Mouse (Mus musculus): ENCODE results near the gene Cerk. TPM values are rescaled to one million over a fixed set of nuclear protein-coding genes. Genes with fewer than 3 reads are reported as not detected.
A peak's percentile ranks its signal among the peaks of the same experiment; 100 is the strongest.
"Not testable (repeated sequence)": the region's sequence is repeated elsewhere in the genome, so short reads cannot be mapped to it uniquely, and the experiment has no call there.

The Cerk gene
- polyA plus RNA-seq, 1 experiment from 2014 or later = 12.4 TPM

GRCm38 (mm10) chr15:86224972-86225551 is 39.1 kb upstream of the Cerk start:
- Histone ChIP-seq H3K4me3 (no peak overlapping the region), H3K27me3 (replicated peaks) (no peaks in the 10 kb centered on the region), H3K9me3 (peaks cover 5% of the 10 kb centered on the region), H3K36me3 (peaks cover 4% of the 10 kb centered on the region; the same call in 1 of the 2 replicates), H3K4me2 (no peak overlapping the region), H3K9ac (no peak overlapping the region), H3K27ac (replicated peaks) (no peak overlapping the region), H3K4me1 (no peaks in the 10 kb centered on the region; the same call in 1 of the 2 replicates)
- 72% methylated on average over 7 of the region's 7 CpGs for WGBS
- no peak for ATAC-seq (ENCODE audit: extremely low read depth, insufficient number of reproducible peaks, low FRiP score, low TSS enrichment)

- ATAC-seq (ENCODE audit: extremely low read depth, insufficient number of reproducible peaks, low FRiP score, low TSS enrichment); H3K27me3 ChIP-seq (replicated peaks); H3K4me3 ChIP-seq; H3K9ac ChIP-seq; H3K27ac ChIP-seq (replicated peaks); H3K9me3 ChIP-seq; H3K4me2 ChIP-seq; H3K4me1 ChIP-seq; H3K36me3 ChIP-seq: not testable (repeated sequence)
- WGBS = 81% methylated on average over 11 of the region's 11 CpGs
Measured at GRCm38 (mm10) chr15:86221901-86222300, 36.0 kb upstream of the Cerk start.

GRCm38 (mm10) chr15:86221369-86221768 is 35.4 kb upstream of the Cerk start:
- Histone ChIP-seq H3K4me1 (no peaks in the 10 kb centered on the region; the same call in 1 of the 2 replicates), H3K36me3 (peaks cover 4% of the 10 kb centered on the region; the same call in 1 of the 2 replicates), H3K4me2 (no peak overlapping the region), H3K27ac (replicated peaks) (no peak overlapping the region), H3K9me3 (peaks cover 5% of the 10 kb centered on the region), H3K4me3 (no peak overlapping the region), H3K27me3 (replicated peaks) (no peaks in the 10 kb centered on the region), H3K9ac (no peak overlapping the region)
- no peak for ATAC-seq (ENCODE audit: extremely low read depth, insufficient number of reproducible peaks, low FRiP score, low TSS enrichment)
- 76% methylated on average over 4 of the region's 4 CpGs for WGBS

GRCm38 (mm10) chr15:86220715-86221114 is 34.8 kb upstream of the Cerk start:
- H3K27me3 ChIP-seq (replicated peaks) = no peaks in the 10 kb centered on the region
- H3K9ac ChIP-seq = no peak overlapping the region
- no peak overlapping the region for H3K27ac ChIP-seq (replicated peaks)
- peaks cover 5% of the 10 kb centered on the region for H3K9me3 ChIP-seq
- ATAC-seq (ENCODE audit: extremely low read depth, insufficient number of reproducible peaks, low FRiP score, low TSS enrichment) = no peak
- no peaks in the 10 kb centered on the region; the same call in 1 of the 2 replicates for H3K4me1 ChIP-seq
- 66% methylated on average over 4 of the region's 4 CpGs for whole genome bisulfite sequencing
- peaks cover 4% of the 10 kb centered on the region; the same call in 1 of the 2 replicates for H3K36me3 ChIP-seq
- no peak overlapping the region for H3K4me2 ChIP-seq
- no peak overlapping the region for H3K4me3 ChIP-seq

GRCm38 (mm10) chr15:86220229-86220630 is 34.3 kb upstream of the Cerk start:
- 76% methylated on average over 5 of the region's 5 CpGs for WGBS
- ATAC-seq (ENCODE audit: extremely low read depth, insufficient number of reproducible peaks, low FRiP score, low TSS enrichment) = no peak
- no peak overlapping the region for H3K27ac ChIP-seq (replicated peaks)
- H3K9me3 ChIP-seq = peaks cover 5% of the 10 kb centered on the region
- no peak overlapping the region for H3K4me2 ChIP-seq
- H3K4me1 ChIP-seq = peaks cover 3% of the 10 kb centered on the region; the same call in 1 of the 2 replicates
- no peak overlapping the region for H3K4me3 ChIP-seq
- H3K36me3 ChIP-seq = peaks cover 4% of the 10 kb centered on the region; the same call in 1 of the 2 replicates
- no peak overlapping the region for H3K9ac ChIP-seq
- no peaks in the 10 kb centered on the region for H3K27me3 ChIP-seq (replicated peaks)

- Histone ChIP-seq H3K27ac (replicated peaks) (no peak overlapping the region), H3K36me3 (peaks cover 4% of the 10 kb centered on the region; the same call in 1 of the 2 replicates), H3K4me3 (no peak overlapping the region), H3K9me3 (peaks cover 5% of the 10 kb centered on the region), H3K4me1 (peaks cover 8% of the 10 kb centered on the region), H3K27me3 (replicated peaks) (no peaks in the 10 kb centered on the region), H3K9ac (no peak overlapping the region), H3K4me2 (no peak overlapping the region)
- 74% methylated on average over 7 of the region's 7 CpGs for WGBS
- ATAC-seq (ENCODE audit: extremely low read depth, insufficient number of reproducible peaks, low FRiP score, low TSS enrichment) = no peak
Measured at GRCm38 (mm10) chr15:86219534-86220228, 33.7 kb upstream of the Cerk start.

- 79% methylated on average over 9 of the region's 9 CpGs for WGBS
- H3K36me3 ChIP-seq, H3K9me3 ChIP-seq: not testable (repeated sequence)
Measured at GRCm38 (mm10) chr15:86216641-86217040, 30.7 kb upstream of the Cerk start.

GRCm38 (mm10) chr15:86214549-86215201 is 28.7 kb upstream of the Cerk start:
- H3K36me3 ChIP-seq = no peaks in the 10 kb centered on the region
- H3K27ac ChIP-seq (replicated peaks) = peak overlapping the region; percentile 91
- H3K9me3 ChIP-seq = no peaks in the 10 kb centered on the region
- peak overlapping the region; percentile 96 for H3K4me3 ChIP-seq
- ATAC-seq (ENCODE audit: extremely low read depth, insufficient number of reproducible peaks, low FRiP score, low TSS enrichment) = no peak; the same call in 1 of the 2 replicates
- no peaks in the 10 kb centered on the region for H3K27me3 ChIP-seq (replicated peaks)
- 15% methylated on average over 25 of the region's 25 CpGs for WGBS
- H3K4me1 ChIP-seq = peaks cover 34% of the 10 kb centered on the region
- peak overlapping the region; percentile 95 for H3K9ac ChIP-seq
- H3K4me2 ChIP-seq = peak overlapping the region; percentile 98

More at GRCm38 (mm10) chr15:86216641-86217040, 30.7 kb upstream of the Cerk start:
- not testable (repeated sequence) for ATAC-seq (ENCODE audit: extremely low read depth, insufficient number of reproducible peaks, low FRiP score, low TSS enrichment); H3K4me2 ChIP-seq; H3K9ac ChIP-seq; H3K27ac ChIP-seq (replicated peaks); H3K27me3 ChIP-seq (replicated peaks); H3K4me3 ChIP-seq
- peaks cover 25% of the 10 kb centered on the region for H3K4me1 ChIP-seq

GRCm38 (mm10) chr15:86213753-86214548 is 28.0 kb upstream of the Cerk start, which contains the start of gene Tbc1d22a:
Tbc1d22a (plus strand) TSS chr15:86214459.
- peak; percentile 74 for ATAC-seq (ENCODE audit: extremely low read depth, insufficient number of reproducible peaks, low FRiP score, low TSS enrichment)
- WGBS = under 1% methylated on average over 64 of the region's 64 CpGs
- Histone ChIP-seq H3K4me3 (peak within 1 kb of the TSS; percentile 96), H3K4me1 (peaks cover 34% of the 10 kb centered on the region), H3K4me2 (peak within 1 kb of the TSS; percentile 98), H3K27me3 (replicated peaks) (no peaks in the 10 kb centered on the region), H3K36me3 (no peaks in the 10 kb centered on the region), H3K27ac (replicated peaks) (peak within 1 kb of the TSS; percentile 91), H3K9me3 (no peaks in the 10 kb centered on the region), H3K9ac (peak within 1 kb of the TSS; percentile 95)

- H3K4me3 ChIP-seq; H3K27me3 ChIP-seq (replicated peaks); H3K36me3 ChIP-seq; ATAC-seq (ENCODE audit: extremely low read depth, insufficient number of reproducible peaks, low FRiP score, low TSS enrichment); H3K4me2 ChIP-seq; H3K9me3 ChIP-seq; H3K27ac ChIP-seq (replicated peaks); H3K9ac ChIP-seq: not testable (repeated sequence)
- WGBS = 79% methylated on average over 5 of the region's 5 CpGs
- H3K4me1 ChIP-seq = peaks cover 34% of the 10 kb centered on the region
Measured at GRCm38 (mm10) chr15:86212193-86212592, 26.3 kb upstream of the Cerk start.

- no peak overlapping the region for H3K4me3 ChIP-seq
- ATAC-seq (ENCODE audit: extremely low read depth, insufficient number of reproducible peaks, low FRiP score, low TSS enrichment) = no peak
Measured at GRCm38 (mm10) chr15:86206385-86206784, 20.4 kb upstream of the Cerk start.

More at GRCm38 (mm10) chr15:86206385-86206784, 20.4 kb upstream of the Cerk start:
- Histone ChIP-seq H3K27me3 (replicated peaks) (peaks cover 8% of the 10 kb centered on the region; the same call in 1 of the 2 replicates), H3K4me1 (peaks cover 34% of the 10 kb centered on the region), H3K4me2 (no peak overlapping the region), H3K36me3 (no peaks in the 10 kb centered on the region), H3K9ac (no peak overlapping the region), H3K9me3 (no peaks in the 10 kb centered on the region), H3K27ac (replicated peaks) (peak overlapping the region; percentile 68)
- WGBS = 59% methylated on average over 4 of the region's 4 CpGs

All from heart, embryonic 13.5 days (tissue).